Comparison of ENCODE assay signal across 8 mouse cellular contexts in genomic region chr5:81021331-81021863, GRCm38 (mm10). TPM values are rescaled to one million over a fixed set of nuclear protein-coding genes. Genes with fewer than 3 reads are reported as not detected.
A peak's percentile ranks its signal among the peaks of the same experiment; 100 is the strongest.
DNase-seq lines count a peak whose midpoint lies in the region; ATAC-seq lines count a peak whose summit lies in the region.

No protein-coding gene starts in this region.

- intact Hi-C loops in left cerebral cortex, postnatal 4 days (cut with DNase I), result loop anchor here (5.0 to 10.0 kb wide), 4 partner anchors 143 to 1321 kb away; no protein-coding TSS in a partner anchor

- no peaks in the 10 kb centered on the region for H3K9me3 ChIP-seq in hindbrain, embryonic 14.5 days (ENCODE audit: control insufficient read depth, low read length)
- H3K9me3 ChIP-seq in stomach, embryonic 15.5 days, result no peaks in the 10 kb centered on the region

- no peaks in the 10 kb centered on the region for H3K27me3 ChIP-seq in hindbrain, embryonic 14.5 days (ENCODE audit: control insufficient read depth, insufficient read depth, low read length)
- H3K27me3 ChIP-seq in stomach, embryonic 15.5 days (replicated peaks), result no peaks in the 10 kb centered on the region; the same call in 1 of the 2 replicates

- peak; percentile 7; the same call in 1 of the 2 replicates for ATAC-seq in hindbrain, embryonic 14.5 days (ENCODE audit: low FRiP score)
- peak; percentile 29 for ATAC-seq in megakaryocyte progenitor cell, adult 5-6 weeks (replicated peaks; ENCODE audit: poor library complexity)
- ATAC-seq in stomach, embryonic 15.5 days (ENCODE audit: insufficient read depth, low FRiP score, low read depth), result no peak

- 1% methylated on average over 39 of the region's 39 CpGs for WGBS in hindbrain, embryonic 14.5 days
- under 1% methylated on average over 39 of the region's 39 CpGs for WGBS in stomach, embryonic 15.5 days

- H3K4me1 ChIP-seq in hindbrain, embryonic 14.5 days (replicated peaks; ENCODE audit: control insufficient read depth, insufficient read depth, low read length), result peaks cover 31% of the 10 kb centered on the region
- peaks cover 7% of the 10 kb centered on the region; the same call in 1 of the 2 replicates for H3K4me1 ChIP-seq in stomach, embryonic 15.5 days

- peak; percentile 18 for DNase-seq in R1 (ENCODE audit: low read depth, low spot score)
- peak; percentile 52 for DNase-seq in cerebellum, adult 8-10 months
- peak; percentile 39 to 57 for DNase-seq in frontal cortex, postnatal 14 days (ENCODE audit: low spot score in 2 of 2)
- peak; percentile 47 for DNase-seq in hindbrain, embryonic 14.5 days (ENCODE audit: low spot score)
- peak; percentile 70 for DNase-seq in left cerebral cortex, postnatal 4 days
- DNase-seq in spleen, postnatal 10 days (ENCODE audit: low spot score in 2 of 2), result no peak

- no peaks in the 10 kb centered on the region for H3K36me3 ChIP-seq in hindbrain, embryonic 14.5 days (replicated peaks; ENCODE audit: control insufficient read depth, insufficient read depth)
- no peaks in the 10 kb centered on the region for H3K36me3 ChIP-seq in stomach, embryonic 15.5 days

- H3K4me2 ChIP-seq in hindbrain, embryonic 14.5 days (replicated peaks), result peak overlapping the region; percentile 80
- peak overlapping the region; percentile 76 for H3K4me2 ChIP-seq in stomach, embryonic 15.5 days

- peak overlapping the region; percentile 72 for H3K4me3 ChIP-seq in hindbrain, embryonic 14.5 days (replicated peaks; ENCODE audit: low read length)
- H3K4me3 ChIP-seq in stomach, embryonic 15.5 days (replicated peaks), result peak overlapping the region; percentile 68

- H3K9ac ChIP-seq in hindbrain, embryonic 14.5 days, result peak overlapping the region; percentile 95
- H3K9ac ChIP-seq in stomach, embryonic 15.5 days, result peak overlapping the region; percentile 48

- H3K27ac ChIP-seq in hindbrain, embryonic 14.5 days, result peak overlapping the region; percentile 98
- H3K27ac ChIP-seq in stomach, embryonic 15.5 days, result no peak overlapping the region

RNA-seq across cellular contexts. Expression of gene Adgrl3, which starts 1.5 kb away (rescaled TPM):
- polyA plus RNA-seq in hindbrain, embryonic 14.5 days (2014; fragmentation: Nextera tagmentation; extraction: Ambion mirVana), result 77.7 and 78.7 TPM in 2 replicates
- 100 to 1,000 TPM; 247 to 254 TPM for total RNA-seq in left cerebral cortex, postnatal 4 days (2021)
- not detected in 2 replicates for total RNA-seq in megakaryocyte progenitor cell, adult 5-6 weeks (2015)
- total RNA-seq in megakaryocyte progenitor cell, adult 5-6 weeks (2017), result not detected in 2 replicates
- 17.3 and 17.5 TPM in 2 replicates for polyA plus RNA-seq in stomach, embryonic 15.5 days (2015; fragmentation: Nextera tagmentation; extraction: Ambion mirVana)

Comparison
In these comparisons a context has a peak if more than half of its experiments do, and no peak if none do; other contexts are left out.
1. DNase-seq: peak in R1 (single experiment), cerebellum, adult 8-10 months (single experiment), frontal cortex, postnatal 14 days (2 of 2), hindbrain, embryonic 14.5 days (single experiment) and left cerebral cortex, postnatal 4 days (single experiment); none in spleen, postnatal 10 days (0 of 2).
2. RNA of gene Adgrl3, which starts 1.5 kb away (total RNA-seq): 247 to 254 TPM in left cerebral cortex, postnatal 4 days; not detected in megakaryocyte progenitor cell, adult 5-6 weeks; every median in the first group is over 100 times any median in the second.